Mouse (Mus musculus): ENCODE results near the gene Olfr1243. TPM values are rescaled to one million over a fixed set of nuclear protein-coding genes. Genes with fewer than 3 reads are reported as not detected.
"Not testable (repeated sequence)": the region's sequence is repeated elsewhere in the genome, so short reads cannot be mapped to it uniquely, and the experiment has no call there.

The Olfr1243 gene
- polyA plus RNA-seq (2015; fragmentation: Nextera tagmentation; extraction: Ambion mirVana): not detected in 2 replicates

- ATAC-seq (ENCODE audit: borderline replicate concordance, extremely low read depth, low FRiP score, low TSS enrichment): no peak
- Histone ChIP-seq H3K4me2 (no peak within 1 kb of the TSS), H3K27ac (no peak within 1 kb of the TSS), H3K9me3 (no peaks in the 10 kb centered on the region), H3K36me3 (no peaks in the 10 kb centered on the region), H3K4me1 (no peaks in the 10 kb centered on the region), H3K27me3 (no peaks in the 10 kb centered on the region), H3K4me3 (no peak within 1 kb of the TSS), H3K9ac (no peak within 1 kb of the TSS)
- WGBS: 83% methylated on average over 1 of the region's 1 CpGs
Observed at GRCm38 (mm10) chr2:89531387-89531786, at the start of gene Olfr1243. Gene Olfr1243, minus strand, starts transcription at chr2:89531487.

- ATAC-seq (ENCODE audit: borderline replicate concordance, extremely low read depth, low FRiP score, low TSS enrichment): no peak
- 74% methylated on average over 1 of the region's 1 CpGs for WGBS
- Histone ChIP-seq H3K9me3 (no peaks in the 10 kb centered on the region; the same call in 1 of the 2 replicates), H3K36me3 (no peaks in the 10 kb centered on the region), H3K9ac (no peak within 1 kb of the TSS), H3K27me3 (no peaks in the 10 kb centered on the region), H3K27ac (no peak within 1 kb of the TSS), H3K4me3 (no peak within 1 kb of the TSS), H3K4me2 (no peak within 1 kb of the TSS), H3K4me1 (no peaks in the 10 kb centered on the region)
Observed at GRCm38 (mm10) chr2:89578347-89578746, 47.1 kb upstream of the Olfr1243 start, which contains the start of gene Olfr1245. Gene Olfr1245, minus strand, starts transcription at chr2:89578447.

- not testable (repeated sequence) for H3K36me3 ChIP-seq; H3K27me3 ChIP-seq; ATAC-seq (ENCODE audit: borderline replicate concordance, extremely low read depth, low FRiP score, low TSS enrichment); H3K4me1 ChIP-seq; H3K27ac ChIP-seq; H3K9me3 ChIP-seq; H3K9ac ChIP-seq; H3K4me2 ChIP-seq; H3K4me3 ChIP-seq
- WGBS: 59% methylated on average over 2 of the region's 2 CpGs
Observed at GRCm38 (mm10) chr2:89562706-89563105, 31.4 kb upstream of the Olfr1243 start.

- H3K4me3 ChIP-seq: no peak overlapping the region
- 38% methylated on average over 2 of the region's 2 CpGs for WGBS
- no peak overlapping the region for H3K9ac ChIP-seq
- no peak overlapping the region for H3K27ac ChIP-seq
- no peaks in the 10 kb centered on the region for H3K36me3 ChIP-seq
- no peaks in the 10 kb centered on the region for H3K9me3 ChIP-seq
- no peak overlapping the region for H3K4me2 ChIP-seq
- no peaks in the 10 kb centered on the region for H3K4me1 ChIP-seq
- H3K27me3 ChIP-seq: no peaks in the 10 kb centered on the region
- no peak for ATAC-seq (ENCODE audit: borderline replicate concordance, extremely low read depth, low FRiP score, low TSS enrichment)
Observed at GRCm38 (mm10) chr2:89544516-89544915, 13.2 kb upstream of the Olfr1243 start.

GRCm38 (mm10) chr2:89539923-89540322 lies 8.6 kb upstream of the Olfr1243 start:
- no peak overlapping the region for H3K27ac ChIP-seq
- H3K4me1 ChIP-seq: no peaks in the 10 kb centered on the region
- ATAC-seq (ENCODE audit: borderline replicate concordance, extremely low read depth, low FRiP score, low TSS enrichment): no peak
- no peak overlapping the region for H3K4me2 ChIP-seq
- no peak overlapping the region for H3K9ac ChIP-seq
- H3K36me3 ChIP-seq: no peaks in the 10 kb centered on the region
- no peaks in the 10 kb centered on the region for H3K9me3 ChIP-seq
- no peak overlapping the region for H3K4me3 ChIP-seq
- 43% methylated on average over 1 of the region's 1 CpGs for WGBS
- H3K27me3 ChIP-seq: no peaks in the 10 kb centered on the region

GRCm38 (mm10) chr2:89498235-89498634 lies 33.1 kb downstream of the Olfr1243 start, which contains the start of gene Olfr1242:
Gene Olfr1242, minus strand, starts transcription at chr2:89498335.
- H3K4me3 ChIP-seq: no peak within 1 kb of the TSS
- ATAC-seq (ENCODE audit: borderline replicate concordance, extremely low read depth, low FRiP score, low TSS enrichment): no peak
- H3K9me3 ChIP-seq: no peaks in the 10 kb centered on the region
- H3K27ac ChIP-seq: no peak within 1 kb of the TSS
- no peaks in the 10 kb centered on the region for H3K36me3 ChIP-seq
- H3K27me3 ChIP-seq: no peaks in the 10 kb centered on the region
- no peak within 1 kb of the TSS for H3K9ac ChIP-seq
- H3K4me1 ChIP-seq: no peaks in the 10 kb centered on the region
- WGBS: 56% methylated on average over 1 of the region's 1 CpGs
- H3K4me2 ChIP-seq: no peak within 1 kb of the TSS

GRCm38 (mm10) chr2:89487026-89487425 lies 44.3 kb downstream of the Olfr1243 start, which contains the start of gene Olfr1241:
Gene Olfr1241, minus strand, starts transcription at chr2:89487126.
- Histone ChIP-seq H3K36me3 (no peaks in the 10 kb centered on the region), H3K27ac (no peak within 1 kb of the TSS), H3K27me3 (no peaks in the 10 kb centered on the region), H3K4me2 (no peak within 1 kb of the TSS), H3K4me1 (no peaks in the 10 kb centered on the region), H3K9me3 (no peaks in the 10 kb centered on the region), H3K9ac (no peak within 1 kb of the TSS), H3K4me3 (no peak within 1 kb of the TSS)
- ATAC-seq (ENCODE audit: borderline replicate concordance, extremely low read depth, low FRiP score, low TSS enrichment): no peak

Other genes starting within 250 kb of the Olfr1243 start
- not detected in 2 replicates for gene Olfr1229, start 243.5 kb downstream of the Olfr1243 start, polyA plus RNA-seq (2015; fragmentation: Nextera tagmentation; extraction: Ambion mirVana)
- not detected in 2 replicates for gene Olfr1230, start 234.2 kb downstream of the Olfr1243 start, polyA plus RNA-seq (2015; fragmentation: Nextera tagmentation; extraction: Ambion mirVana)
- gene Olfr1231, start 224.4 kb downstream of the Olfr1243 start, polyA plus RNA-seq (2015; fragmentation: Nextera tagmentation; extraction: Ambion mirVana): not detected in 2 replicates
- gene Olfr1232, start 201.8 kb downstream of the Olfr1243 start, polyA plus RNA-seq (2015; fragmentation: Nextera tagmentation; extraction: Ambion mirVana): not detected in 2 replicates
- gene Olfr1233, start 189.1 kb downstream of the Olfr1243 start, polyA plus RNA-seq (2015; fragmentation: Nextera tagmentation; extraction: Ambion mirVana): not detected in 2 replicates
- gene Olfr1234, start 166.6 kb downstream of the Olfr1243 start, polyA plus RNA-seq (2015; fragmentation: Nextera tagmentation; extraction: Ambion mirVana): not detected in 2 replicates
- gene Olfr1238, start 121.8 kb downstream of the Olfr1243 start, polyA plus RNA-seq (2015; fragmentation: Nextera tagmentation; extraction: Ambion mirVana): not detected in 2 replicates
- not detected in 2 replicates for gene Olfr1239, start 111.1 kb downstream of the Olfr1243 start, polyA plus RNA-seq (2015; fragmentation: Nextera tagmentation; extraction: Ambion mirVana)
- gene Olfr1240, start 88.5 kb downstream of the Olfr1243 start, polyA plus RNA-seq (2015; fragmentation: Nextera tagmentation; extraction: Ambion mirVana): not detected in 2 replicates
- not detected in 2 replicates for gene Olfr1241, start 44.4 kb downstream of the Olfr1243 start, polyA plus RNA-seq (2015; fragmentation: Nextera tagmentation; extraction: Ambion mirVana)
- not detected in 2 replicates for gene Olfr1242, start 33.2 kb downstream of the Olfr1243 start, polyA plus RNA-seq (2015; fragmentation: Nextera tagmentation; extraction: Ambion mirVana)
- not detected in 2 replicates for gene Olfr1245, start 47.0 kb upstream of the Olfr1243 start, polyA plus RNA-seq (2015; fragmentation: Nextera tagmentation; extraction: Ambion mirVana)
- not detected in 2 replicates for gene Olfr1246, start 61.7 kb upstream of the Olfr1243 start, polyA plus RNA-seq (2015; fragmentation: Nextera tagmentation; extraction: Ambion mirVana)
- gene Olfr1247, start 82.6 kb upstream of the Olfr1243 start, polyA plus RNA-seq (2015; fragmentation: Nextera tagmentation; extraction: Ambion mirVana): not detected in 2 replicates
- gene Olfr1248, start 86.8 kb upstream of the Olfr1243 start, polyA plus RNA-seq (2015; fragmentation: Nextera tagmentation; extraction: Ambion mirVana): not detected in 2 replicates
- not detected in 2 replicates for gene Olfr1249, start 103.5 kb upstream of the Olfr1243 start, polyA plus RNA-seq (2015; fragmentation: Nextera tagmentation; extraction: Ambion mirVana)
- gene Olfr1250, start 130.0 kb upstream of the Olfr1243 start, polyA plus RNA-seq (2015; fragmentation: Nextera tagmentation; extraction: Ambion mirVana): not detected in 2 replicates
- not detected in 2 replicates for gene Olfr1251, start 140.4 kb upstream of the Olfr1243 start, polyA plus RNA-seq (2015; fragmentation: Nextera tagmentation; extraction: Ambion mirVana)
- not detected in 2 replicates for gene Olfr1252, start 193.5 kb upstream of the Olfr1243 start, polyA plus RNA-seq (2015; fragmentation: Nextera tagmentation; extraction: Ambion mirVana)
- not detected in 2 replicates for gene Olfr1253, start 225.6 kb upstream of the Olfr1243 start, polyA plus RNA-seq (2015; fragmentation: Nextera tagmentation; extraction: Ambion mirVana)

Measured in lung, embryonic 15.5 days (tissue).